Mouse (Mus musculus): ENCODE results near the gene Ksr2. TPM values are rescaled to one million over a fixed set of nuclear protein-coding genes. Genes with fewer than 3 reads are reported as not detected.

Gene Ksr2
- polyA plus RNA-seq, 1 experiment, result 0.39 TPM

GRCm38 (mm10) chr5:117522471-117522870 is 108.7 kb downstream of the Ksr2 start:
- DNase-seq (ENCODE audit: low read depth), result no peak

GRCm38 (mm10) chr5:117523010-117523409 is 109.2 kb downstream of the Ksr2 start:
- no peak for DNase-seq (ENCODE audit: low read depth)

GRCm38 (mm10) chr5:117530991-117531390 is 117.2 kb downstream of the Ksr2 start:
- no peak for DNase-seq (ENCODE audit: low read depth)

GRCm38 (mm10) chr5:117539221-117539620 is 125.4 kb downstream of the Ksr2 start:
- DNase-seq (ENCODE audit: low read depth), result no peak

GRCm38 (mm10) chr5:117541654-117542053 is 127.9 kb downstream of the Ksr2 start:
- no peak for DNase-seq (ENCODE audit: low read depth)

GRCm38 (mm10) chr5:117546694-117547268 is 133.0 kb downstream of the Ksr2 start:
- DNase-seq (ENCODE audit: low read depth), result no peak

- DNase-seq (ENCODE audit: low read depth), result no peak
Measured at GRCm38 (mm10) chr5:117550992-117551391, 137.2 kb downstream of the Ksr2 start.

- no peak for DNase-seq (ENCODE audit: low read depth)
Measured at GRCm38 (mm10) chr5:117552096-117552495, 138.3 kb downstream of the Ksr2 start.

- no peak for DNase-seq (ENCODE audit: low read depth)
Measured at GRCm38 (mm10) chr5:117554505-117554904, 140.7 kb downstream of the Ksr2 start.

- DNase-seq (ENCODE audit: low read depth), result no peak
Measured at GRCm38 (mm10) chr5:117556570-117556969, 142.8 kb downstream of the Ksr2 start.

GRCm38 (mm10) chr5:117561080-117561479 is 147.3 kb downstream of the Ksr2 start:
- no peak for DNase-seq (ENCODE audit: low read depth)

GRCm38 (mm10) chr5:117566051-117566665 is 152.4 kb downstream of the Ksr2 start:
- DNase-seq (ENCODE audit: low read depth), result no peak

- DNase-seq (ENCODE audit: low read depth), result no peak
Measured at GRCm38 (mm10) chr5:117569190-117569795, 155.5 kb downstream of the Ksr2 start.

- DNase-seq (ENCODE audit: low read depth), result no peak
Measured at GRCm38 (mm10) chr5:117572428-117572827, 158.6 kb downstream of the Ksr2 start.

- DNase-seq (ENCODE audit: low read depth), result no peak
Measured at GRCm38 (mm10) chr5:117574894-117575293, 161.1 kb downstream of the Ksr2 start.

- DNase-seq (ENCODE audit: low read depth), result no peak
Measured at GRCm38 (mm10) chr5:117577598-117577997, 163.8 kb downstream of the Ksr2 start.

GRCm38 (mm10) chr5:117581711-117582110 is 167.9 kb downstream of the Ksr2 start:
- DNase-seq (ENCODE audit: low read depth), result no peak

GRCm38 (mm10) chr5:117584428-117584827 is 170.6 kb downstream of the Ksr2 start:
- no peak for DNase-seq (ENCODE audit: low read depth)

- DNase-seq (ENCODE audit: low read depth), result no peak
Measured at GRCm38 (mm10) chr5:117589266-117589665, 175.5 kb downstream of the Ksr2 start.

- DNase-seq (ENCODE audit: low read depth), result no peak
Measured at GRCm38 (mm10) chr5:117593273-117593672, 179.5 kb downstream of the Ksr2 start.

- DNase-seq (ENCODE audit: low read depth), result no peak
Measured at GRCm38 (mm10) chr5:117596803-117597202, 183.0 kb downstream of the Ksr2 start.

- no peak for DNase-seq (ENCODE audit: low read depth)
Measured at GRCm38 (mm10) chr5:117602026-117602425, 188.2 kb downstream of the Ksr2 start.

GRCm38 (mm10) chr5:117607761-117608309 is 194.0 kb downstream of the Ksr2 start:
- no peak for DNase-seq (ENCODE audit: low read depth)
